Mouse (Mus musculus): ENCODE measurements around the gene Dbnl. TPM values are rescaled to one million over a fixed set of nuclear protein-coding genes. Genes with fewer than 3 reads are reported as not detected.

The Dbnl gene
- total RNA-seq, 2 experiments from 2014 or later = 74.6 to 80.0 TPM

GRCm38 (mm10) chr11:5828509-5829191, 40.4 kb downstream of the Dbnl start:
- no peak for DNase-seq (ENCODE audit: low spot score in 2 of 2)
- H3K4me3 ChIP-seq = no peak overlapping the region
- H3K27ac ChIP-seq = no peak overlapping the region
- TF ChIP-seq CTCF (conservative IDR thresholded peaks at IDR 0.05) = no peak

GRCm38 (mm10) chr11:5829327-5829726, 41.0 kb downstream of the Dbnl start:
- DNase-seq (ENCODE audit: low spot score in 2 of 2) = no peak
- no peak overlapping the region for H3K4me3 ChIP-seq
- no peak overlapping the region for H3K27ac ChIP-seq
- TF ChIP-seq CTCF (conservative IDR thresholded peaks at IDR 0.05) = no peak

GRCm38 (mm10) chr11:5834506-5834905, 46.2 kb downstream of the Dbnl start:
- DNase-seq (ENCODE audit: low spot score in 2 of 2) = no peak
- H3K27ac ChIP-seq = no peak overlapping the region
- no peak overlapping the region for H3K4me3 ChIP-seq
- TF ChIP-seq CTCF (conservative IDR thresholded peaks at IDR 0.05) = no peak

GRCm38 (mm10) chr11:5835057-5835456, 46.8 kb downstream of the Dbnl start:
- no peak overlapping the region for H3K27ac ChIP-seq
- no peak overlapping the region for H3K4me3 ChIP-seq
- DNase-seq (ENCODE audit: low spot score in 2 of 2) = no peak
- TF ChIP-seq CTCF (conservative IDR thresholded peaks at IDR 0.05) = no peak

GRCm38 (mm10) chr11:5836126-5836525, 47.8 kb downstream of the Dbnl start:
- no peak overlapping the region for H3K4me3 ChIP-seq
- peak; percentile 55 for TF ChIP-seq CTCF (conservative IDR thresholded peaks at IDR 0.05)
- H3K27ac ChIP-seq = no peak overlapping the region
- no peak for DNase-seq (ENCODE audit: low spot score in 2 of 2)

GRCm38 (mm10) chr11:5837251-5838246, 49.3 kb downstream of the Dbnl start, which contains the start of gene Polm:
Polm (minus strand) TSS chr11:5838016.
- H3K27ac ChIP-seq = peak within 1 kb of the TSS; percentile 91
- peak; percentile 82 for TF ChIP-seq CTCF (conservative IDR thresholded peaks at IDR 0.05)
- peak; percentile 80 to 90 for DNase-seq (ENCODE audit: low spot score in 2 of 2)
- peak within 1 kb of the TSS; percentile 84 for H3K4me3 ChIP-seq

- Histone ChIP-seq H3K4me3 (no peak overlapping the region), H3K27ac (no peak overlapping the region)
- TF ChIP-seq CTCF (conservative IDR thresholded peaks at IDR 0.05) = no peak
- DNase-seq (ENCODE audit: low spot score in 2 of 2) = no peak
These were observed 52.1 kb downstream of the Dbnl start for GRCm38 (mm10) chr11:5840346-5840745.

GRCm38 (mm10) chr11:5841751-5842150, 53.5 kb downstream of the Dbnl start:
- H3K27ac ChIP-seq = no peak overlapping the region
- no peak overlapping the region for H3K4me3 ChIP-seq
- DNase-seq (ENCODE audit: low spot score in 2 of 2) = no peak
- no peak for TF ChIP-seq CTCF (conservative IDR thresholded peaks at IDR 0.05)

- no peak overlapping the region for H3K4me3 ChIP-seq
- TF ChIP-seq CTCF (conservative IDR thresholded peaks at IDR 0.05) = no peak
- no peak for DNase-seq (ENCODE audit: low spot score in 2 of 2)
These were observed 54.8 kb downstream of the Dbnl start for GRCm38 (mm10) chr11:5843131-5843530.

GRCm38 (mm10) chr11:5846639-5847345, 58.5 kb downstream of the Dbnl start:
- Histone ChIP-seq H3K4me3 (no peak overlapping the region), H3K27ac (no peak overlapping the region)
- no peak for DNase-seq (ENCODE audit: low spot score in 2 of 2)
- TF ChIP-seq CTCF (conservative IDR thresholded peaks at IDR 0.05) = no peak

More at GRCm38 (mm10) chr11:5843131-5843530, 54.8 kb downstream of the Dbnl start:
- no peak overlapping the region for H3K27ac ChIP-seq

GRCm38 (mm10) chr11:5848741-5849140, 60.5 kb downstream of the Dbnl start:
- peak overlapping the region; percentile 15; the same call in 1 of the 2 replicates for H3K27ac ChIP-seq
- DNase-seq (ENCODE audit: low spot score in 2 of 2) = peak; percentile 69 to 78

GRCm38 (mm10) chr11:5849316-5849715, 61.0 kb downstream of the Dbnl start:
- no peak overlapping the region for H3K4me3 ChIP-seq
- TF ChIP-seq CTCF (conservative IDR thresholded peaks at IDR 0.05) = no peak
- H3K27ac ChIP-seq = peak overlapping the region; percentile 15; the same call in 1 of the 2 replicates
- DNase-seq (ENCODE audit: low spot score in 2 of 2) = no peak

More at GRCm38 (mm10) chr11:5848741-5849140, 60.5 kb downstream of the Dbnl start:
- no peak overlapping the region for H3K4me3 ChIP-seq
- no peak for TF ChIP-seq CTCF (conservative IDR thresholded peaks at IDR 0.05)

All from layer of hippocampus, adult 2 months (tissue).